Mouse (Mus musculus): ENCODE measurements around the gene Spata13. TPM values are rescaled to one million over a fixed set of nuclear protein-coding genes. Genes with fewer than 3 reads are reported as not detected.

Gene Spata13
- total and polyA plus RNA-seq, 3 experiments = 0.39 to 1.5 TPM; not detected in 1

DNA sequence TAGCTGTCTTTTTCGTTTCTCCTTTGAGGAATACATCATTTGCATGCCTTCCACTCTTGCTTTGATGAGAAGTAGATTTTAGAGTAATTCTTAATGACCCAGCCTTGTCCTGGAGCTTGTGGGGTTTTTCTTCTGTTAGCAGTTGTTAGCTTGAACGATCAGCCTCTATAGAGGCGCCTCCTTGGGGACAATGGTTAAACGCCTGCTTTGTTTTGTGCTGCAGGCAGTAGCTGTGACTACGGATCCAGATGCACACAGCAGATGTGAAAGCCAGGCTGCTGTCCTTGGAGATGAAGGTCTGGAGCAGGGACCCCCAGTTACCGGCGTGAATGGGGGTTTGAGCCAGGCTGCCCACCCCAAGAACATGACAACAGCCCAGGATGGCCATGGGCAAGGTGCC is 56.8 kb downstream of the Spata13 start:
- no peaks in the 10 kb centered on the region for H3K27me3 ChIP-seq (ENCODE audit: control insufficient read depth in 1 of 2, insufficient read depth in 2 of 2, low read length in 2 of 2)
- H3K36me3 ChIP-seq (ENCODE audit: control insufficient read depth in 1 of 2, insufficient read depth in 2 of 2, low read length in 2 of 2) = no peaks in the 10 kb centered on the region
- no peaks in the 10 kb centered on the region for H3K4me1 ChIP-seq (ENCODE audit: control insufficient read depth in 1 of 2, insufficient read depth in 2 of 2, low read length in 2 of 2)
- no peak for TF ChIP-seq MXI1 (IDR thresholded peaks at IDR 0.05; ENCODE audit: low read depth, low read length)
- TF ChIP-seq GABPA (IDR thresholded peaks at IDR 0.05; ENCODE audit: low read depth, low read length) = no peak
- TF ChIP-seq ZKSCAN1 (IDR thresholded peaks at IDR 0.05; ENCODE audit: low read depth, low read length) = no peak
- TF ChIP-seq UBTF (IDR thresholded peaks at IDR 0.05; ENCODE audit: borderline replicate concordance, insufficient read depth, low read depth, low read length) = no peak
- no peak for TF ChIP-seq MAX (IDR thresholded peaks at IDR 0.05; ENCODE audit: low read length)
- TF ChIP-seq BHLHE40 (IDR thresholded peaks at IDR 0.05; ENCODE audit: borderline replicate concordance, low read depth, low read length) = no peak
- TF ChIP-seq POLR2AphosphoS2 (IDR thresholded peaks at IDR 0.05; ENCODE audit: low read length) = no peak
- no peak for TF ChIP-seq ZC3H11A (IDR thresholded peaks at IDR 0.05; ENCODE audit: low read depth, low read length)
- no peak for TF ChIP-seq TCF12 (IDR thresholded peaks at IDR 0.05; ENCODE audit: low read depth, low read length)
- TF ChIP-seq CHD2 (IDR thresholded peaks at IDR 0.05; ENCODE audit: low read length) = no peak
- no peak for TF ChIP-seq HCFC1 (IDR thresholded peaks at IDR 0.05; ENCODE audit: low read depth, low read length)
- no peak for TF ChIP-seq MAZ (IDR thresholded peaks at IDR 0.05; ENCODE audit: low read depth, low read length)
- no peak for TF ChIP-seq E2F4 (IDR thresholded peaks at IDR 0.05; ENCODE audit: borderline replicate concordance, low read depth, low read length)
- no peak for TF ChIP-seq POLR2AphosphoS5 (IDR thresholded peaks at IDR 0.05; ENCODE audit: borderline replicate concordance, low read depth, low read length)
- TF ChIP-seq ZMIZ1 (IDR thresholded peaks at IDR 0.05; ENCODE audit: low read depth, low read length) = no peak
- TF ChIP-seq CTCF (IDR thresholded peaks at IDR 0.05 in 2 of 3, conservative IDR thresholded peaks at IDR 0.05 in 1 of 3; ENCODE audit: control insufficient read depth in 1 of 3, insufficient read depth in 1 of 3, low read depth in 2 of 3, low read length in 3 of 3, poor library complexity in 1 of 3, severe bottlenecking in 1 of 3) = no peak
- TF ChIP-seq TBP (IDR thresholded peaks at IDR 0.05; ENCODE audit: low read depth, low read length) = no peak
- no peak for DNase-seq (ENCODE audit: low read depth, low spot score)
- H3K9me3 ChIP-seq (replicated peaks; ENCODE audit: insufficient read depth, low read length) = no peaks in the 10 kb centered on the region
- H3K9ac ChIP-seq (ENCODE audit: control insufficient read depth, low read depth, low read length, poor library complexity, severe bottlenecking) = no peak overlapping the region
- H3K79me2 ChIP-seq (ENCODE audit: control insufficient read depth, insufficient read depth, low read length, poor library complexity) = no peaks in the 10 kb centered on the region
- H3K4me3 ChIP-seq (ENCODE audit: control insufficient read depth in 1 of 2, insufficient read depth in 1 of 2, low read depth in 2 of 2, low read length in 2 of 2) = no peak overlapping the region
- H3K27ac ChIP-seq (ENCODE audit: control insufficient read depth, low read depth, low read length) = no peak overlapping the region

DNA sequence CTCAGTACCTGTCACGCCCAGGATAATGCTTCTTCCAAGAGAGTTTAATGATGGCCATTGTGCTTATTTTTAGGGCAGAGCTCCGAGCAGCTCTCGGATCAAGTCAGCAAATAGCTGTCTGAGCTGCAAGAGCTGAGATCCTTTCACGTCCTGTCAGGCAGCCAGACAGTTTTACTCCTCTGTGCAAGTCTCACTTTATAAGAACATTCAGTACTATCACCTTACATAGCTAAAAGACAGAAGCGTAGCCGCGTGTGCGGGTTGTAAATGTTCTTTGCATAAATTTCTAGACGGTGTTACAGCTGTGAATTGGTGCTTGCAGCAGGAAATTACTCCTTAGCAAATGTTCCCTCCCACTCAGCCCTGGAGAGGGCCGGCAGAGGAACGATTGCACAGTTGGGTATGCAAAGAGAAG is 59.3 kb downstream of the Spata13 start:
- no peak overlapping the region for H3K27ac ChIP-seq (ENCODE audit: control insufficient read depth, low read depth, low read length)

More for the DNA sequence above, 59.3 kb downstream of the Spata13 start:
- Histone ChIP-seq H3K27me3 (ENCODE audit: control insufficient read depth in 1 of 2, insufficient read depth in 2 of 2, low read length in 2 of 2) (no peaks in the 10 kb centered on the region), H3K36me3 (ENCODE audit: control insufficient read depth in 1 of 2, insufficient read depth in 2 of 2, low read length in 2 of 2) (no peaks in the 10 kb centered on the region), H3K9ac (ENCODE audit: control insufficient read depth, low read depth, low read length, poor library complexity, severe bottlenecking) (no peak overlapping the region), H3K4me3 (ENCODE audit: control insufficient read depth in 1 of 2, insufficient read depth in 1 of 2, low read depth in 2 of 2, low read length in 2 of 2) (no peak overlapping the region), H3K9me3 (replicated peaks; ENCODE audit: insufficient read depth, low read length) (no peaks in the 10 kb centered on the region), H3K4me1 (ENCODE audit: control insufficient read depth in 1 of 2, insufficient read depth in 2 of 2, low read length in 2 of 2) (no peaks in the 10 kb centered on the region), H3K79me2 (ENCODE audit: control insufficient read depth, insufficient read depth, low read length, poor library complexity) (no peaks in the 10 kb centered on the region)
- TF ChIP-seq GATA1 (IDR thresholded peaks at IDR 0.05; ENCODE audit: low read depth, low read length) (no peak), MAZ (IDR thresholded peaks at IDR 0.05; ENCODE audit: low read depth, low read length) (no peak), JUND (IDR thresholded peaks at IDR 0.05; ENCODE audit: low read depth, low read length) (no peak), CTCF (IDR thresholded peaks at IDR 0.05 in 2 of 3, conservative IDR thresholded peaks at IDR 0.05 in 1 of 3; ENCODE audit: control insufficient read depth in 1 of 3, insufficient read depth in 1 of 3, low read depth in 2 of 3, low read length in 3 of 3, poor library complexity in 1 of 3, severe bottlenecking in 1 of 3) (no peak), POLR2AphosphoS2 (IDR thresholded peaks at IDR 0.05; ENCODE audit: low read length) (no peak), RAD21 (IDR thresholded peaks at IDR 0.05; ENCODE audit: low read depth, low read length) (no peak), USF1 (IDR thresholded peaks at IDR 0.05; ENCODE audit: low read depth, low read length) (no peak), ZNF384 (IDR thresholded peaks at IDR 0.05; ENCODE audit: low read depth, low read length) (no peak), POLR2AphosphoS5 (IDR thresholded peaks at IDR 0.05; ENCODE audit: borderline replicate concordance, low read depth, low read length) (no peak), BHLHE40 (IDR thresholded peaks at IDR 0.05; ENCODE audit: borderline replicate concordance, low read depth, low read length) (no peak), USF2 (IDR thresholded peaks at IDR 0.05; ENCODE audit: borderline replicate concordance in 1 of 2, insufficient read depth in 1 of 2, low read depth in 1 of 2, low read length in 2 of 2) (no peak), CHD2 (IDR thresholded peaks at IDR 0.05; ENCODE audit: low read length) (no peak), MAFK (IDR thresholded peaks at IDR 0.05; ENCODE audit: borderline replicate concordance, low read depth, low read length) (no peak), MXI1 (IDR thresholded peaks at IDR 0.05; ENCODE audit: low read depth, low read length) (no peak), ELF1 (IDR thresholded peaks at IDR 0.05; ENCODE audit: low read depth, low read length) (no peak), SMC3 (IDR thresholded peaks at IDR 0.05; ENCODE audit: low read depth, low read length) (no peak), EP300 (IDR thresholded peaks at IDR 0.05; ENCODE audit: low read depth in 1 of 2, low read length in 2 of 2) (no peak)
- DNase-seq (ENCODE audit: low read depth, low spot score) = no peak

All from MEL (cell line).